Mouse (Mus musculus) bone marrow macrophage, adult 2 months (primary cell): ENCODE results near the gene Gm42906.

Experiments
- CTCF ChIP-seq: IDR thresholded peaks from 2 replicates; pipeline ENCODE4 v1.5.1; 2012; ENCODE audit warnings: low read depth, mild to moderate bottlenecking, low read length, moderate library complexity
- POLR2A ChIP-seq: IDR thresholded peaks from 2 replicates; pipeline ENCODE4 v1.6.1; 2012; ENCODE audit warnings: mild to moderate bottlenecking, low read depth, low read length, borderline replicate concordance

DNA sequence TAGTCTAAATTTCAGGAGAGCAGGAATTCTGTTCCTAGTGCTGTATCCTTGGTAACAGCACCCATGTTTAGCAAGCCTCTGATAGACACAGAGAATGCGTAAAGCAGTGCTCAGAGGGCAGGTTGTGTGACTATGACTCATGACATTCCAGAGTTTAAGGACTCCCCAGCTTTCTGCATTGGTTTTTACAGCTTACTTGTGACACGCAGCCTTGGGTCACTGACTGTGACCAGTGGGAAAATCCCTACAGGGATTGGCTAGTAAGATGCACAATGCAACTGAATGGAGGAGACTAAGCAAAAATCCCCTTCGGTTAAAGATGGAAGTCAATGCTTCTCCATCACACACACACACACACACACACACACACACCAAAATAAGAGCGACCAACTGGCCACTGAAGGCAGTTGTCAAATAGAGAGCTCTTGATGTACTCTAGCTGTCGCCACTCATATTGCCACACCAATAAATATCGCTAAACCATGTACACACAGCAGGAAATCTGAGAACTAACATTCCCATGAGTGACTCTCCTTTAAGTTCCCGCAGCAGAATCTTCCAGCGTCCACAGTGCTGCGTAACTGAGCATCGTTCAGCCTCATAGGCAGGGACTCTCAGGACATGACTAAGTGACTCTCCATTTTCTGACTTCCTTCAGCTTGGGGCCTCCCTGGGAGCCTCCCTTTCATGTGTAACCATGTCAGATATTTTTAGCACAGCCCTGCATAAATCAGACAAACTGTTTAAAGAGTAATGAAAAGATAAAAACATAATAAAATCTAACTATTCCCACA, 112.0 kb downstream of the Gm42906 start:
- TF ChIP-seq POLR2A: no peak
- no peak for TF ChIP-seq CTCF
